Mouse (Mus musculus): ENCODE measurements around the gene Rasgef1b.

The Rasgef1b gene

DNA sequence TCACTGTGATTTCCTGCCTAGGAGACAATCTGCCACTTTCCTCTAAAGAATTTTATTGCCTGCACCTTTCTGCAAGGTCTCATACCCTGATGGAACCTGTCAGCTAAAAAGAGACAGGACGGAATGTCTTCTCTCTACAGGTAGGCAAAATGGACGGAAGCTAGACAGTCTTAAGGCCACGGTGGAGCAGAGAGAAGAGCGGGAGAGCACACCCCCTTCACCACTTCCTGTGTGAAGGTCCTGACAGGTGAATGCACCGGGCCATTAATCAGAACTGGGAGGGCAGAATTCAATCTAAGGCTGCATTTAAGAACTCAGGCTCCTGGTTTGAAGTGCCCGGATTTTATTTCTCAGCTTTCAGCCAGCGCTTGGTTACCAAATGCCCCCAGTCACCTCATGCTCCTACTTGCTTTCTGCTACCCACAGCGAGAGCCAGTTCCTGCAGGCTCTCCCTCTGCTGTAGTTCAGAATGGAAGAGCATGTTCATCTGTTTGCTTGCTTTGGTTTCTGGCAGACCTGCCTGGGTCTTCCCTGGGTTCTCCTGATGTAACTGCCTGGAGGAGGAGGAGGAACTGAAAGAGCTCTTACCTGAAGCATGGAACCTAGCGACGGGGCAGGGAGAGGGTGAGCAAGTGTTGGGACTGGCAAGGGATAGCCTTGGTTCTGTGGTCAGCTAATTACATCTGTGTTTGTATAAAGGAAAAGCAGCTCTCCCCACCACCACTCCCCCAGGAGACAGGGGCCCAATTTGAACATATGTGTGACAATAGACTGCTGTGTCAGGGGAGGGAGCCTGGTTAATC lies 233.3 kb downstream of the Rasgef1b start:
- DNase-seq (ENCODE audit: low spot score in 2 of 2) = no peak

- no peak for DNase-seq (ENCODE audit: low spot score in 2 of 2)
These were observed 235.0 kb downstream of the Rasgef1b start for GRCm38 (mm10) chr5:99493861-99494260.

- DNase-seq (ENCODE audit: low spot score in 2 of 2) = no peak
These were observed 235.8 kb downstream of the Rasgef1b start for GRCm38 (mm10) chr5:99493017-99493416.

GRCm38 (mm10) chr5:99488479-99489158 lies 240.2 kb downstream of the Rasgef1b start:
- no peak for DNase-seq (ENCODE audit: low spot score in 2 of 2)

DNA sequence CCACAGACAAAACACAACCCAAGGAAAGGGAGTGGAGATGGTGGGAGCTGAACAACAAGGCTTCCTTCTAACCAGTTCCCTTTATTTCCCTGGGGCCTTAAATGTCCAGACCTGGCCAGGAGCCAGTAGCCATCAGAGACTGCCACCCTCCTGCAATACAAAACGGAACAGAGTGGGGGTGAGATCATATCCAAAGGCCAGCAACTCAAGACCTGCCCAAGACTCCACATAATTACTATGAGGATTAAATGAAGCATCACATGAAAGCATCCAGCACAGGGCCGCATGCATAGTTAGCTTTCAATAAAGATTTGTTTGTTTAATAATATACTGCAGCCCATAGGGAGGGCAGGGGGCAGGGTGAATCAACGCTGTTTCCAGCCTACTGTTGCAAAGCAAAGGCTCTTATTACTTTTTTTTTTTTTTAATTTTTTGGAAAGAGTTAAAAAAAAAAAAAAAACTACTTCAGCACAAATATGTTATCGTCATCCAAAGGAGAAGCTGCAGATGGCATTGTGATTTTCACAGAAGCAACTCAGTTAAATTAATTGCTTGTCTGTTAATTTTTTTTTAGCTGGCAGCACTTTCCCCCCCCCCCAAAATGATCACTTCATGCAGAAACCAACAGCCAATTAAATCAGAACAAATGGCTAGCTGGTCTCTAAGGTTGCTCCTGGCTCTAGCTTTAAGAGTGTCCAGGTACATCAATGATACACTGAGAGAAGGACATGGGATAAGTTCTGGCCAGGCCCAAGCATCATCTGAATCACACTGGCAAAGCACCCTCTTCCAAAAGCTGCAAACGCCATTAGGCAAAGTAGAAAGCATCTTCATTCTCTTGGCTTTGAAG lies 241.6 kb downstream of the Rasgef1b start:
- no peak for DNase-seq (ENCODE audit: low spot score in 2 of 2)

GRCm38 (mm10) chr5:99483162-99483561 lies 245.7 kb downstream of the Rasgef1b start:
- no peak for DNase-seq (ENCODE audit: low spot score in 2 of 2)

DNA sequence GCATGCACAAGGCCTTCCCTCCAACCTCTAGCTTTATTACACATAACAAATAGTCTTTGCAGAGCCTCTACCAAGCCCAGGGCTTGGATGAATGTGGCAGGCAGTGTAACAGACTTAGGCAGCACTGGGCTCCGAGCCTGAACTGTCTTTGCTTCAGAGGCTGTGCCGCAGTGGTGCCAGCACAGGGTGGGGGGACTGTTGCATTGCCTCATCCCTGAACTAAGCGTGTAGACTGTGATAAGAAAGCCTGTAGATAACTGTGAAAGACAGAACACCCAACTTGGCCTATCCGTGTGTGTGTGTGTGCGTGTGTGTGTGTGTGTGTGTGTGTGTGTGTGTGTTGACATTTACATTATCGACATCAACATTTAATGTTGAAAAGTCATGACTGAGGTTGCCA lies 246.3 kb downstream of the Rasgef1b start:
- DNase-seq (ENCODE audit: low spot score in 2 of 2) = no peak

GRCm38 (mm10) chr5:99482016-99482415 lies 246.8 kb downstream of the Rasgef1b start:
- DNase-seq (ENCODE audit: low spot score in 2 of 2) = no peak

GRCm38 (mm10) chr5:99480078-99481031 lies 248.5 kb downstream of the Rasgef1b start:
- no peak for DNase-seq (ENCODE audit: low spot score in 2 of 2)

DNA sequence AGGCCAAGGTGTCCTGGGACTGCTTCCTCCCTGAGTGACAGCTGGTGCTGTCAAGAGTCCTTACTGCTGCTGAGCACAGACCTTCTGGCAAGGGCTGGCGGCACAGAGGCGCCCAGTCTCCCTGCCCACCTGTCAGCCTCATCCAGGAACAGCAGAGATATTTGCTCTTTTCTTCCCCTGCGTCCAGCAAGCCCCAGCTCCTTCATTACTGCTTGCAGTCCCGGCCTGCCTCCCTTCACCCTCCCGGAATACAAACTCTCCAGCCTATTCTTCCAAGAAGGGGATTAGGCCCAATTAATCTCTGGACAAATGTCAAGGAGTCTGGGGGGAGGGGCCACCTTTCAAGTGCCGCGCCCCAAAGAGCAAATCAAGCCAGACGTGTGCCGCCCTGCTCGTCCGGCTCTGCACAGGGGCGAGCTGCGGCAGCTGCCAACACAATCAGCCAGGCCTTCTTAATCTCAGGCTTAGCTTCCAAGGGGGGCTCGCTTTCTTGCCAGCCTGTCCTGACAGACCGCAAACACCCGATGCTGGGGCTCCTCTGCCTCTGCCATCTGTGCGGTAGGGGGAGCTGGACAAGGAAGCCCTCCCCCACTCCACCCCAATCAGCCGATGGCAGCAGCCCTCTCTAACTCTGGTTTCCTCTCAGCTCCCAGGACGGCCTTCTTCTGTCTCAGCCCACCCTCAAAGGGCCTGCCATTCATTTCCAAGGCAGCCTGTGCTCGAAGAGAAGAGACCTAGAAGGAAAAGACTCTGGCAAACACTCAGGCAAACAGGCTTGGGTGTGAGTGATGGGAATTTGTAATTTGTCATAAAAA lies 249.4 kb downstream of the Rasgef1b start:
- peak; percentile 5 to 9 for DNase-seq (ENCODE audit: low spot score in 2 of 2)

- DNase-seq (ENCODE audit: low spot score in 2 of 2) = no peak
These were observed 250.1 kb downstream of the Rasgef1b start for GRCm38 (mm10) chr5:99478716-99479115.

GRCm38 (mm10) chr5:99477420-99477815 lies 251.4 kb downstream of the Rasgef1b start:
- no peak for DNase-seq (ENCODE audit: low spot score in 2 of 2)

- DNase-seq (ENCODE audit: low spot score in 2 of 2) = no peak
These were observed 252.0 kb downstream of the Rasgef1b start for GRCm38 (mm10) chr5:99476640-99477419.

DNA sequence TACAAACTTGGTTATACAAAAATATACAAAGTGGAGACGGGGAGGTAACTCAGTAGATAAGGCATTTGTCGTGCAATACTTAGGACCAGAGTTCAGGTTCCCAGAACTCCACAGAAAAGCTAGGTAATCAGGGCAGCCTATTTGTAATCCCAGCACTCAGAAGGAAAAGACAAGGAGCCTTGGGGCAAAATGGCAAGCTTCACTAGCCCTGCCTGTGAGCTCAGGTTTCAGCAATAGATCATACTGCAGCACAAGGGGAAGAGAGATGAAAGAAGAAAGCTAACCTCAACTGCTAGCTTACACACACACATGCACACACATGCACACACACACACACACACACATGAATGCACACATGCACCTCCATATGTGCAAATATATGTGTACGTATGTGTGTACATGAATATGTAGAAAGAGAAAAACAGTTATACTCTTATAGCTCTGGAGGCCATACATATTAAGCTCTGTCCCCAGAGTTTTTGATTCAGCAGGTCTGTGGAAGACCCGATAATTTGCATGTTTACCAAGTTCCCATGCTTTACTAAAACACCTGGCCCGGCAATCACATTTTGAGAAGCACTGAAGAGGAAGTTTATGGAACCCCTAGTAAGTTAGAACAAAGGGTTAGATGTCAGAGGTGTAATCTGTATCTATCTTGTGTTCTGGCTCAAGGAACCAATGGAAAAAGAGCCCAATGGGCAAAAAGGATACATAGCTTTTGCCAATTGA lies 256.1 kb downstream of the Rasgef1b start:
- DNase-seq (ENCODE audit: low spot score in 2 of 2) = no peak

GRCm38 (mm10) chr5:99471790-99472189 lies 257.1 kb downstream of the Rasgef1b start:
- no peak for DNase-seq (ENCODE audit: low spot score in 2 of 2)

DNA sequence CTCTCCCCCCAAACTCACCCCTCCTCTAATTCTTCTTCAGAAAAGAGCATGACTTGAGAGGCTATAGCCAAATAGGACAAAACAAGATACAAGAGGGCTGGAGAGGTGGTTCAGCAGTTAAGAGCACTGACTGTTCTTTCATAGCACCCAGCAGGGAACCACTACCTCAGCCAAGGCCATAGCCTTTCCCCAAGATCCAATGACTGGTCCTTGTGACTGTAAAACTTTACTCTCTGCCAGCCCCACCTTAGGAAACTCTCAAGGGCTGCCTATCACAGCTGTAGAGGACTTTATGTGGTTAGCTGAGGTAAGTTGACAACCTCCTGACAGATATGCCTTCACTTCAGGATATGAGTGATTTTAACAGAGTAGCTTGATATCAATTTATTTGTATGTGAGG lies 258.3 kb downstream of the Rasgef1b start:
- no peak for DNase-seq (ENCODE audit: low spot score in 2 of 2)

GRCm38 (mm10) chr5:99459007-99459406 lies 269.9 kb downstream of the Rasgef1b start:
- no peak for DNase-seq (ENCODE audit: low spot score in 2 of 2)

- DNase-seq (ENCODE audit: low spot score in 2 of 2) = no peak
These were observed 271.6 kb downstream of the Rasgef1b start for GRCm38 (mm10) chr5:99457291-99457690.

GRCm38 (mm10) chr5:99451939-99452338 lies 276.9 kb downstream of the Rasgef1b start:
- no peak for DNase-seq (ENCODE audit: low spot score in 2 of 2)
